Mouse (Mus musculus): ENCODE measurements around the gene Crybb2. TPM values are rescaled to one million over a fixed set of nuclear protein-coding genes. Genes with fewer than 3 reads are reported as not detected.
A peak's percentile ranks its signal among the peaks of the same experiment; 100 is the strongest.

The Crybb2 gene
- total RNA-seq, 2 experiments from 2014 or later, result not detected

GRCm38 (mm10) chr5:113090077-113090690 lies 20.3 kb upstream of the Crybb2 start:
- DNase-seq, result no peak

DNA sequence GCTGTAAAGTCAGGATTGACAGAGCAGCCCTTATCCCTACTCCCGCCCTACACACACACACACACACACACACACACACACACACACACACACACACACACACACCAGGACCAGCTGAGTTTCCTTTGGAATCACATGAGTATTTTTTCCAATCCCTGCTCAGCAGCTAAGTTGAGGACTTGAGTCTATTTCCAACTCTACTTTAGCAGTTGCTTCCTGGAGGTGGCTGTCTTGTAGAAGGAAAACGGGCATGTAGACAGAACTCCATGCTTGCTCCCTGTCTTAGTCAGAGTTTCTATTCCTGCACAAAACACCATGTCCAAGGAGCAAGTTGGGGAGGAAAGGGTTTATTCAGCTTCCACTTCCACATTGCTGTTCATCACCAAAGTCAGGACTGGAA lies 17.5 kb upstream of the Crybb2 start:
- no peak for DNase-seq

DNA sequence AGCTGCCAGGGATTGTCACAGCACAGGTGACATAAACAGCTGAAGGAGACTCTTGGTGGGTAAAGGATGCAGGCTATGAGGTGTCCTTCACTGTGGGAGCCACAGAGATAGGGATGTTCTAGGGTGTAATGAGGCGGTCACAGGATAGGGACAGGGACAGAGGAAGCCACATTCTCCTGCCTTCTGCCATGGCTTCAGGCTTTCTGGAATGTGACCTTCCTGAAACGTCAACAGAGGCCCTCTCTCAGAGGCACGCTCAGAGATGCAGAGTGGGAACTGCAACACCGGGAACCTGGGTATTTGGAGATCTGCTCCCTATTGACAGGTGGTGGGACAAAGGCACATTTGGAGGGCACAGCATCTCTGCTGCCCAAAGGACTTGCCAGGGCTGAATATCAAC lies 17.1 kb upstream of the Crybb2 start:
- DNase-seq, result no peak

- DNase-seq, result no peak
Observed at GRCm38 (mm10) chr5:113086439-113086838, 16.5 kb upstream of the Crybb2 start.

DNA sequence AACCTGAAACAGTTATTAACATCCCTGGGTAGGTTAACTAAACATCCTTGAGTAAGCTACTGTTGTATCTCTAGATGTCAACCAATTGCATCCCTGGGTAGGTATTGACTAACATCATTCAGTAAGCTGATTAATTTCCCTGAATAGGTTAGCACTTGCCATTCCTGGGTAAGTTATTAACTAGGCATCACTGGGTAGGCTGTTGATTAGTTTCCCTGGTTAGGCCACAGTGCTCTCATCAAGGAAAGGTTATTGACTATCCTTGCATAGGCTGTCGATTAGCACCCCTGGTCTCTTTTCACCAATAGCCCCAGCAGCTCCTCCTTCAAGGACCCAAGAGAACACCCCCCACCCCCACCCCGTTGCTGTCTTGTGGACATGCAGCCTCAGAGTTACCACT lies 16.0 kb upstream of the Crybb2 start:
- no peak for DNase-seq

DNA sequence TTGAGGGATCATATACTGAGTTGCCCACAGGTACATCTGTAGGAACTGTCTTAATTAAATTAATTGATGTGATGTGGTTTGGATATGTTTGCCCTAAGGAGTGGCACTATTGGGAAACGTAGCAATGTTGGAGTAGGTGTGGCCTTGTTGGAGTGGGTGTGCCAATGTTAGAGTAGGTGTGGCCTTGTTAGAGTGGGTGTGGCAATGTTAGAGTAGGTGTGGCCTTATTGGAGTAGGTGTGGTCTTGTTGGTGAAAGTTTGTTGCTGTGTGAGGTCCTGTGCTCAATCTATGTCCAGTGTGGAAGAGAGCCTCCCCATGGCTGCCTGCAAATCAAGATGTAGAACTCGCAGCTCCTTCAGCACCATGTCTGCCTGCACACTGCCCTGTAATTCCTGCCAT lies 14.4 kb upstream of the Crybb2 start:
- no peak for DNase-seq

DNA sequence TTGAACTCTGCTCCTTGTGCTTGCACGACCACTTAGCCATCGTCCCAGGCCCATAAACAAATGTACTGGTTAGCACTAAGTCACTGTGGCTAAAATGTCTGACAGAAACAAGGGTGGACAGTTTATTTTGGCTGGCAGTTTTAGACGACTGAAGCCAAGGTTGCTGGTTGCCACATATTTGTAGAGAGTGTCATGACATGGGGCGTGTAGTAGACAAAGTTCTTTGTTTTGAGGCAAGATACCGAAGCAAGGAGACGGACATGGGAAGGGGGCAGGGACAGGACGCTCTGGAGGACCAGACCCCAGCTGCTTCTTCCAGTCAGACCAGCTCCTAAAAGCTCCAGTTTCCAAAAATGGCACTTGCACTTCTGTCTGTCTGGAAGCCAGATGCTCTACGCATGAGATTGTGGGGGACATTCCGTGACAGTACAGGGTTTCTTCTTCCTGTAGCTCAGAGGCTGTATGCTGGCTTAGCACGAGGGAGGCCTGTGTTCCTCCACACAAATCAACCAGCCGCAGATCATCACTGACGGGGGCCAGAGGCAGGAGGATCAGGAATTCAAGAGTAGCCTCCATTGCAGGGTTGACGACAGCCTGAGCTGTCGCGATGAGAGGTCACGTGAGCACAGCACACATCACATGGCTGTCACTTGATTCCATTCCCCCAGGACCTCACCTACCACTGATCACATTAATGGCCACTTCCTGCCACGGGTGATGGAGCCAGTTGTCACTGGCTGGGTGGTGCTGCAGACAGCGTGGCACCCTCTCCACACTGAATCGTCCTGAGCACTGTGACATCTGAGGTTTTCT lies 12.6 kb upstream of the Crybb2 start:
- no peak for DNase-seq

- DNase-seq, result peak; percentile 42
Observed at GRCm38 (mm10) chr5:113081439-113081838, 11.5 kb upstream of the Crybb2 start, which contains the start of gene Crybb3. Crybb3 (minus strand) TSS chr5:113081584.

GRCm38 (mm10) chr5:113081020-113081419 lies 11.1 kb upstream of the Crybb2 start:
- no peak for DNase-seq

GRCm38 (mm10) chr5:113079783-113080182 lies 9.9 kb upstream of the Crybb2 start:
- peak; percentile 55 for DNase-seq

- DNase-seq, result no peak
Observed at GRCm38 (mm10) chr5:113078686-113079085, 8.8 kb upstream of the Crybb2 start.

DNA sequence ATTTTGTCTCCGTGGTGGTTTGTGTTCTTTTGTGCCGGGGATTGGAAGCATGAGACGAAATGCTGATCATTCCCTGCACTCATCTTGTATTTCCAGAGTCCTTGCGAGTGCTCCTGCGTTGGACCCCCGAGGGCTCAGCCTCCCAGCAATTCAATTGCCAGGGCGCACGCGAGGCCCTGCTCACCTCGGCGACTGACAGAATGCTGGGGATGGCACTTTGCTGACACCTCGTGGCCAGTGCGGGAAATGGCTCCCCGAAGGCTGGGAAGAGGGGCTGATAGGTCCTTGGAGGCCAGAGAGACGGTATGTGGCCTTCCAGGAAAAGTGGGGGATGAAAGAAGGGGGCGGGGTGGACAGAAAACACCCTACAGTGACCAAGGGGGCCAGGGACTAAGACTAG lies 15.6 kb downstream of the Crybb2 start:
- DNase-seq, result peak; percentile 89

- no peak for DNase-seq
Observed at GRCm38 (mm10) chr5:113050581-113051185, 19.2 kb downstream of the Crybb2 start.

- no peak for DNase-seq
Observed at GRCm38 (mm10) chr5:113049876-113050275, 20.0 kb downstream of the Crybb2 start.

- no peak for DNase-seq
Observed at GRCm38 (mm10) chr5:113045511-113046273, 24.2 kb downstream of the Crybb2 start.

DNA sequence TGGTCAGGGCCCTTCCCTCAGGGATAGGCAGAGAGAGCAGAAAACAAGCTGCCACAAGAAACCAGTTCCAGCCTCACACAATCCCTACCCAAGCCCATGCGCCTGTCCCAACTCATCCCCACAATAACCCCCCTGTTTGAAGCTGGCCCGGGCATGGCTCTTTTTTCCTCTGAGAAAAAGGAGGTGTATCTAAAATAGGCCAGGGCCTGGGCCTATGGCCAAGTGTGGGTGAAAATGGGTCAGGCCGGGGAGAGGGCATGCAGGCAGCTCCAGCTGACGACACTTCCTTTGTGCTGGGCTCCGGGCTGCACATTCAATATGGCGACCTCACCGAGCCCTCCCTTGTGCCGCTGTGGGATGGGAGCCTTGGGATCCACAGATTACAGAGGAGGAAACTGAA lies 26.4 kb downstream of the Crybb2 start:
- peak; percentile 79 for DNase-seq

GRCm38 (mm10) chr5:113041567-113042071 lies 28.3 kb downstream of the Crybb2 start:
- peak; percentile 75 for DNase-seq

GRCm38 (mm10) chr5:113040776-113041175 lies 29.1 kb downstream of the Crybb2 start:
- DNase-seq, result peak; percentile 39

DNA sequence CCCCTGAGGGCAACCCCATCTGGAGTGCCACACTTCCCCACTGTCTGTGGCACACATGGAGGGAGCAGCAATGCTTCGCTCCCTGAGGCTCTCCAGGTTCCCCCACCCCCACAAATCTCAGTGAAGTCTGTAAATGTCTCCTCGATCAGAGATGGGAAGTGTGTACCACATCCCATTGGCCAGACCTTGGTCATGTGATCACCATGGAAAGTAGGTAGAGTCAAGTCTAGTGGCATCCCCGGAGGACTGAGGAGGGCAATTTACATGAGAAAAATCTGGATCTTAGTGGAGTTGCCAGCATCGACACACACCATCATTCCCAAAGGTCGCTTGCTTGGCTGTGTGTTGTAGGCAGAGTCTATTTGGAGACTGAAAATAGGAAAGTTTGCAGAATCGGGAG lies 31.3 kb downstream of the Crybb2 start:
- no peak for DNase-seq

GRCm38 (mm10) chr5:113035094-113036047 lies 34.5 kb downstream of the Crybb2 start:
- DNase-seq, result no peak

GRCm38 (mm10) chr5:113031201-113031754 lies 38.6 kb downstream of the Crybb2 start:
- no peak for DNase-seq

All from adrenal gland, postnatal 10 days (tissue).